Mouse (Mus musculus): ENCODE measurements around the gene Ryk. TPM values are rescaled to one million over a fixed set of nuclear protein-coding genes. Genes with fewer than 3 reads are reported as not detected.

Gene Ryk
- polyA plus RNA-seq, 1 experiment: 10.5 TPM

- TF ChIP-seq GATA1 (IDR thresholded peaks at IDR 0.05; ENCODE audit: low read length): no peak
Observed at GRCm38 (mm10) chr9:102843577-102843976, 8.9 kb downstream of the Ryk start.

- no peak for TF ChIP-seq GATA1 (IDR thresholded peaks at IDR 0.05; ENCODE audit: low read length)
Observed at GRCm38 (mm10) chr9:102845851-102846250, 11.1 kb downstream of the Ryk start.

DNA sequence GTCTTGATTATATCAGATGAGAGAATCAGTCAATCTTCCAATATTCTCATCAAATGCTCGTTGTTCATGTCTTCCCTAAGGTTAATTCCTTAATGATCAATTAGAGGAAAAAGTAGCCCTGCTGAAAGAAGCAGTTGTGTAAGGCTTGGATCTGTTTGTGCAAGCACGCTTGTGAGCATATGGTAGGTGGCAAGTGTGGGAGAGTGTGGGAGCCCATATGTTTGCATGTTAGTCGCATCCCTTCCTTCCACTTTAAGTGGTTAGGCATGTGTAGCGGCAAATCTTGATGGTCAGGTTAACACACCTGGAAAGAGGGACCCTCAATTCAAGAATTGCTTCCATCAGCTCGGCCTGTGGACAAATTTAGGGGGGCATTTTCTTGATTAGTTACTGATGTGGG is 11.6 kb downstream of the Ryk start:
- TF ChIP-seq GATA1 (IDR thresholded peaks at IDR 0.05; ENCODE audit: low read length): no peak

- TF ChIP-seq GATA1 (IDR thresholded peaks at IDR 0.05; ENCODE audit: low read length): no peak
Observed at GRCm38 (mm10) chr9:102852076-102853022, 17.6 kb downstream of the Ryk start.

DNA sequence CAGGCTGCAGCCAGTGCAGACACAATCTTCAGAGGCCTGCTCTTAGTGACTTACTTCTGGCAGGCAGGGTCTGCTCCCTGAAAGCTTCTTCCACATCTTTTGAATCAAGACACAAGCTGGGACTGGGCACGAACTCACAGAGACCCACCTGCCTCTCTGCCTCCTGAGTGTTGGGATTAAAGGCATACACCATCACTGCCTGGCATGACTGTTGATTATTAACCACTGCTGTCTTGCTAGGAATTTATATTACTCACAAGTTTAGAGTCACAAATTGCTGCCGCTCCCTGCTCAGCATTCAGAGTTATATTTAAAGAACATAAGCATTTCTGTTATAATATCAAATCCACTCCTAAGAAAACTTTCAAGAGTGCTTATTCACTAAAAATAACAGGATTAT is 23.1 kb downstream of the Ryk start:
- TF ChIP-seq GATA1 (IDR thresholded peaks at IDR 0.05; ENCODE audit: low read length): no peak

GRCm38 (mm10) chr9:102858283-102858682 is 23.6 kb downstream of the Ryk start:
- no peak for TF ChIP-seq GATA1 (IDR thresholded peaks at IDR 0.05; ENCODE audit: low read length)

DNA sequence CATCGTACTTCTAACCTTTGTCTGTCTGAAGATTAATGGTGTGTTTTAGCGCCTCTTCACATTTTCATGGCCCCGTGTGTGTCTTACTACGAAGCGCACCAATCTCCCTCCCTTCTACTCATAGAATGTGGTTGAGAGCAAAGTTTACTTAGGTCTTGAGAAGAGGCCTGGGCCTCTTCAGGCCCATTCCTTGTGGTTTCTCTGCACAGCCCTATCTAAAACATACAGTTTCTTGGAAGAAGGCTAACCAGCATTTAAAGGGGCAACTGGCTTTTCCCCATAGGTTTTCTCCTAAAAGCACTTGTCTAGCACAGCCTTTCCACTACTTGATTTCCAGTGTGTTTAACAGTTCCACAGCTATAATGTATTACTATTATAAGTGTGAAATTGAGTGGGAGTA is 24.7 kb downstream of the Ryk start:
- TF ChIP-seq GATA1 (IDR thresholded peaks at IDR 0.05; ENCODE audit: low read length): no peak

DNA sequence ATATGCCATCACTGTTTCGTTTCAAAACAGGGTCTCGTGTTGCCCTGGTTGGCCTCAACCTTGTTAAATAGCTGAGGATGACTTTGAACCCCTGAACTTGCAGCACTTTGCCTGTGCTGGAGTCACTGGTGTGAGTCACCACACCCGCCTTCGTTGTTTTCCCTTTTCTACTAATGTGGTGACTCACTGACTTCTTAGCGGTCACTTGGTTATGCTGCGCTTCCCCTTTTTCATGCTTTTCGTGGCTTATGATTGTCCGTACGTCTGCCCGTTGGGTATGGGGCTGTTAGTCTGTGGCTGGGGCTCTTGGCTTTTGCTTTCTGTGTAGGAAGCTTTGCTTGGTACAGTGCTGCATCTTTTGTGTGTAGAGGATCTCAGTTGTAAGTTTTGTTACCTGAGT is 25.2 kb downstream of the Ryk start:
- no peak for TF ChIP-seq GATA1 (IDR thresholded peaks at IDR 0.05; ENCODE audit: low read length)

- TF ChIP-seq GATA1 (IDR thresholded peaks at IDR 0.05; ENCODE audit: low read length): no peak
Observed at GRCm38 (mm10) chr9:102860802-102861469, 26.2 kb downstream of the Ryk start.

DNA sequence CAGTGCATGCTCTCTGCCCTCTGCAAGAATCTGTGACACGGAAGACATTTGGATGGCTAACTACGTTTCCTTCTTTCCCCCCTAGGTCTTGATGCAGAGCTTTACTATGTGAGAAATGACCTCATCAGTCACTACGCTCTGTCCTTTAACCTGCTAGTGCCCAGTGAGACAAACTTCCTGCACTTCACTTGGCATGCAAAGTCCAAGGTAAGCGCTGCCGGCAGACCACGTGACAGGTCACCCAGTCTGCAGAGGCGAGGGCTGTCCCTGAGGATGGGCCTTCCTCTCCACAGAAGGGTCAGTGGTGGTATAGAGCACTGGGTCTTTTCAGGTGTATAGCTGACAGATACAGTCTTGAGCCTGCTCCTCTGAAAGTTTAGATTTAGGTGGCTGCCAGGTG is 27.1 kb downstream of the Ryk start:
- TF ChIP-seq GATA1 (IDR thresholded peaks at IDR 0.05; ENCODE audit: low read length): no peak

DNA sequence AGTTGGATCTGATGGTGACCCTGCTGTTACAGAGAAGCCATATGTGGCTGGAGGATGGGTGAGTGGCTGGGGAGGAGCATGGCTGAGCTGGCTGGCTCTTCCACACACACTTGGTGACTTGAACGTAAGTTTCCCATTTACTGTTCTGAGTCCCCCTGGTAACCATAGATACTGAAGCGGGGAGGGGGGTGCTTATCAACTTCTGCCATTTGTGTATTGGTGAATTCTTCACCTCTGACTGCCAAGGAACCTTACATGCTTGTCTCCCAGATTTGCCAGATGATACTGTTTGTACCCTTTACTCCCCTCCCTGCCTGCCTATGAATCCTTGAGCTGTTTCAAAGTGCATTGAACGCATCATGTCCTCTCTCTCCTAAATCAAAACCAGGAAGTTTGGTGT is 27.5 kb downstream of the Ryk start:
- TF ChIP-seq GATA1 (IDR thresholded peaks at IDR 0.05; ENCODE audit: low read length): no peak

- TF ChIP-seq GATA1 (IDR thresholded peaks at IDR 0.05; ENCODE audit: low read length): no peak
Observed at GRCm38 (mm10) chr9:102863876-102864545, 29.3 kb downstream of the Ryk start.

DNA sequence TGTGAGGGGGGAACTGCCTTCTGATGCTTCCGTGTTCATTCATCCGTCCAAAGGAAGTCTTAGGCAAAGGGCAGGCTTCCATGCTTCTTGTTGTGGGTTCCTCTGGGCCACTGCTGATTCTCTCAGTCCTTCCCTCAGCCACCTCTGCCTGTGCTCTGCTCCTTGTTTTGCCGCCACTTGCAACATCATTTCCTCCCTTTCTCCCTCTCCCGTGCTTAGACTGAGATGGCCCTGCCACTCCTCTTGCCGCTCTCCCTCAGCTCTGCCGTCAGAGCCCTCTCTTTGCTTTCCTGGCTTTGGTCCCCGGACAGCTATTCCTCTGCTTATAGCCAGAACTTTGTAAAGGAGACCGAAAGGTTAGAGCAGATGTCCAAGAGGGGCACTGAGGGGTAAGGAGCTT is 30.2 kb downstream of the Ryk start:
- no peak for TF ChIP-seq GATA1 (IDR thresholded peaks at IDR 0.05; ENCODE audit: low read length)

- TF ChIP-seq GATA1 (IDR thresholded peaks at IDR 0.05; ENCODE audit: low read length): no peak
Observed at GRCm38 (mm10) chr9:102865946-102866737, 31.4 kb downstream of the Ryk start.

GRCm38 (mm10) chr9:102866893-102867292 is 32.2 kb downstream of the Ryk start:
- no peak for TF ChIP-seq GATA1 (IDR thresholded peaks at IDR 0.05; ENCODE audit: low read length)

All from G1E-ER4 (cell line).